Mouse (Mus musculus): Measurements from ENCODE around the gene Ssc5d.

Gene Ssc5d

GRCm38 (mm10) chr7:4899649-4900522 lies 25.7 kb upstream of the Ssc5d start:
- Histone ChIP-seq H3K27me3 (ENCODE audit: insufficient read depth, low read length) (no peaks in the 10 kb centered on the region), H3K36me3 (ENCODE audit: insufficient read depth, low read length) (peaks cover 24% of the 10 kb centered on the region), H3K4me3 (replicated peaks; ENCODE audit: low read length) (peak overlapping the region; percentile 67), H3K4me1 (replicated peaks; ENCODE audit: low read depth, low read length) (peaks cover 80% of the 10 kb centered on the region), H3K9me3 (ENCODE audit: low read length) (no peaks in the 10 kb centered on the region)
- TF ChIP-seq POU5F1 (IDR thresholded peaks at IDR 0.05; ENCODE audit: borderline replicate concordance, low read length), result no peak
- TF ChIP-seq CTCF (conservative IDR thresholded peaks at IDR 0.05; ENCODE audit: low read length), result no peak
- TF ChIP-seq NANOG (IDR thresholded peaks at IDR 0.05; ENCODE audit: borderline replicate concordance, low read length), result no peak

- Histone ChIP-seq H3K9me3 (ENCODE audit: low read length) (no peaks in the 10 kb centered on the region), H3K4me3 (replicated peaks; ENCODE audit: low read length) (peak overlapping the region; percentile 53; the same call in 1 of the 2 replicates), H3K27me3 (ENCODE audit: insufficient read depth, low read length) (no peaks in the 10 kb centered on the region), H3K36me3 (ENCODE audit: insufficient read depth, low read length) (peaks cover 29% of the 10 kb centered on the region), H3K4me1 (replicated peaks; ENCODE audit: low read depth, low read length) (peaks cover 77% of the 10 kb centered on the region)
- TF ChIP-seq CTCF (conservative IDR thresholded peaks at IDR 0.05; ENCODE audit: low read length), result no peak
- no peak for TF ChIP-seq NANOG (IDR thresholded peaks at IDR 0.05; ENCODE audit: borderline replicate concordance, low read length)
- no peak for TF ChIP-seq POU5F1 (IDR thresholded peaks at IDR 0.05; ENCODE audit: borderline replicate concordance, low read length)
These were observed 25.1 kb upstream of the Ssc5d start for GRCm38 (mm10) chr7:4900523-4900851.

- Histone ChIP-seq H3K4me1 (replicated peaks; ENCODE audit: low read depth, low read length) (peaks cover 77% of the 10 kb centered on the region), H3K36me3 (ENCODE audit: insufficient read depth, low read length) (peaks cover 32% of the 10 kb centered on the region), H3K9me3 (ENCODE audit: low read length) (no peaks in the 10 kb centered on the region), H3K27me3 (ENCODE audit: insufficient read depth, low read length) (no peaks in the 10 kb centered on the region), H3K4me3 (replicated peaks; ENCODE audit: low read length) (no peak overlapping the region)
- peak; percentile 96 for TF ChIP-seq CTCF (conservative IDR thresholded peaks at IDR 0.05; ENCODE audit: low read length)
- TF ChIP-seq NANOG (IDR thresholded peaks at IDR 0.05; ENCODE audit: borderline replicate concordance, low read length), result peak; percentile 36; the same call in 1 of the 2 replicates
- no peak for TF ChIP-seq POU5F1 (IDR thresholded peaks at IDR 0.05; ENCODE audit: borderline replicate concordance, low read length)
These were observed 24.4 kb upstream of the Ssc5d start for GRCm38 (mm10) chr7:4901171-4901570.

- H3K9me3 ChIP-seq (ENCODE audit: low read length), result no peaks in the 10 kb centered on the region
- no peaks in the 10 kb centered on the region for H3K27me3 ChIP-seq (ENCODE audit: insufficient read depth, low read length)
- peaks cover 36% of the 10 kb centered on the region for H3K36me3 ChIP-seq (ENCODE audit: insufficient read depth, low read length)
- H3K4me1 ChIP-seq (replicated peaks; ENCODE audit: low read depth, low read length), result peaks cover 80% of the 10 kb centered on the region
- H3K4me3 ChIP-seq (replicated peaks; ENCODE audit: low read length), result no peak overlapping the region
- no peak; the same call in 1 of the 2 replicates for TF ChIP-seq NANOG (IDR thresholded peaks at IDR 0.05; ENCODE audit: borderline replicate concordance, low read length)
- TF ChIP-seq CTCF (conservative IDR thresholded peaks at IDR 0.05; ENCODE audit: low read length), result no peak
- no peak; the same call in 1 of the 2 replicates for TF ChIP-seq POU5F1 (IDR thresholded peaks at IDR 0.05; ENCODE audit: borderline replicate concordance, low read length)
These were observed 23.2 kb upstream of the Ssc5d start for GRCm38 (mm10) chr7:4902404-4902803.

- Histone ChIP-seq H3K27me3 (ENCODE audit: insufficient read depth, low read length) (no peaks in the 10 kb centered on the region), H3K36me3 (ENCODE audit: insufficient read depth, low read length) (peaks cover 74% of the 10 kb centered on the region), H3K4me1 (replicated peaks; ENCODE audit: low read depth, low read length) (peaks cover 86% of the 10 kb centered on the region), H3K9me3 (ENCODE audit: low read length) (no peaks in the 10 kb centered on the region), H3K4me3 (replicated peaks; ENCODE audit: low read length) (peak within 1 kb of the TSS; percentile 48)
- TF ChIP-seq NANOG (IDR thresholded peaks at IDR 0.05; ENCODE audit: borderline replicate concordance, low read length) (no peak), CTCF (conservative IDR thresholded peaks at IDR 0.05; ENCODE audit: low read length) (no peak), POU5F1 (IDR thresholded peaks at IDR 0.05; ENCODE audit: borderline replicate concordance, low read length) (no peak)
These were observed 19.1 kb upstream of the Ssc5d start, which contains the start of gene Gm36210 for GRCm38 (mm10) chr7:4906466-4906950. TSS of gene Gm36210 (minus strand) at chr7:4906516.

GRCm38 (mm10) chr7:4911561-4911960 lies 14.0 kb upstream of the Ssc5d start:
- peaks cover 77% of the 10 kb centered on the region for H3K4me1 ChIP-seq (replicated peaks; ENCODE audit: low read depth, low read length)
- no peaks in the 10 kb centered on the region for H3K27me3 ChIP-seq (ENCODE audit: insufficient read depth, low read length)
- peak; percentile 72 for TF ChIP-seq CTCF (conservative IDR thresholded peaks at IDR 0.05; ENCODE audit: low read length)
- no peak for TF ChIP-seq POU5F1 (IDR thresholded peaks at IDR 0.05; ENCODE audit: borderline replicate concordance, low read length)
- peak overlapping the region; percentile 90 for H3K4me3 ChIP-seq (replicated peaks; ENCODE audit: low read length)
- H3K36me3 ChIP-seq (ENCODE audit: insufficient read depth, low read length), result peaks cover 50% of the 10 kb centered on the region
- H3K9me3 ChIP-seq (ENCODE audit: low read length), result no peaks in the 10 kb centered on the region

- TF ChIP-seq CTCF (conservative IDR thresholded peaks at IDR 0.05; ENCODE audit: low read length) (no peak), POU5F1 (IDR thresholded peaks at IDR 0.05; ENCODE audit: borderline replicate concordance, low read length) (no peak), NANOG (IDR thresholded peaks at IDR 0.05; ENCODE audit: borderline replicate concordance, low read length) (no peak)
- peaks cover 77% of the 10 kb centered on the region for H3K4me1 ChIP-seq (replicated peaks; ENCODE audit: low read depth, low read length)
- peak overlapping the region; percentile 90 for H3K4me3 ChIP-seq (replicated peaks; ENCODE audit: low read length)
- H3K9me3 ChIP-seq (ENCODE audit: low read length), result no peaks in the 10 kb centered on the region
- peaks cover 54% of the 10 kb centered on the region for H3K36me3 ChIP-seq (ENCODE audit: insufficient read depth, low read length)
- no peaks in the 10 kb centered on the region for H3K27me3 ChIP-seq (ENCODE audit: insufficient read depth, low read length)
These were observed 13.3 kb upstream of the Ssc5d start for GRCm38 (mm10) chr7:4912248-4912647.

GRCm38 (mm10) chr7:4915007-4915665 lies 10.4 kb upstream of the Ssc5d start, which contains the start of gene Zfp628:
TSS of gene Zfp628 (plus strand) at chr7:4915217.
- no peaks in the 10 kb centered on the region for H3K9me3 ChIP-seq (ENCODE audit: low read length)
- H3K36me3 ChIP-seq (ENCODE audit: insufficient read depth, low read length), result peaks cover 47% of the 10 kb centered on the region
- TF ChIP-seq POU5F1 (IDR thresholded peaks at IDR 0.05; ENCODE audit: borderline replicate concordance, low read length) (no peak), NANOG (IDR thresholded peaks at IDR 0.05; ENCODE audit: borderline replicate concordance, low read length) (no peak), CTCF (conservative IDR thresholded peaks at IDR 0.05; ENCODE audit: low read length) (no peak)
- H3K4me1 ChIP-seq (replicated peaks; ENCODE audit: low read depth, low read length), result peaks cover 77% of the 10 kb centered on the region
- no peaks in the 10 kb centered on the region; the same call in 1 of the 2 replicates for H3K27me3 ChIP-seq (ENCODE audit: insufficient read depth, low read length)
- peak within 1 kb of the TSS; percentile 90 for H3K4me3 ChIP-seq (replicated peaks; ENCODE audit: low read length)
